Mouse (Mus musculus) embryonic fibroblast, embryonic 13.5 days (primary cell): ENCODE results near the gene Obsl1. TPM values are rescaled to one million over a fixed set of nuclear protein-coding genes. Genes with fewer than 3 reads are reported as not detected.

Experiments
- H3K27ac ChIP-seq: 2 replicates; pipeline ENCODE4 v1.5.1; 2012; ENCODE audit warnings: low read length, control low read depth, inconsistent platforms; ENCODE audit not compliant: insufficient read depth
- H3K4me1 ChIP-seq: 2 replicates; pipeline ENCODE4 v1.6.1; 2011; ENCODE audit warnings: low read length; ENCODE audit not compliant: control insufficient read depth, insufficient read depth
- H3K4me3 ChIP-seq: 2 replicates; pipeline ENCODE4 v1.5.1; 2011; ENCODE audit warnings: mild to moderate bottlenecking, control low read depth, low read length; ENCODE audit not compliant: insufficient read depth
- CTCF ChIP-seq: IDR thresholded peaks from 2 replicates; pipeline ENCODE4 v1.5.1; 2011; ENCODE audit warnings: mild to moderate bottlenecking, control low read depth, low read length, moderate library complexity, borderline replicate concordance; ENCODE audit not compliant: insufficient read depth
- POLR2A ChIP-seq: IDR thresholded peaks from 2 replicates; pipeline ENCODE4 v1.6.1; 2011; ENCODE audit warnings: low read depth, mild to moderate bottlenecking, control low read depth, low read length, moderate library complexity
- polyA plus RNA-seq: library from polyadenylated mRNA; stranded (reverse); fragments of >200 nt; gene quantifications from 2 replicates; pipeline ENCODE4 v1.2.4, GENCODE M21; 2011; ENCODE audit warnings: low read depth; ENCODE audit not compliant: missing spikeins, insufficient read length

Gene Obsl1
- polyA plus RNA-seq, 1 experiment = 40.0 TPM

- Histone ChIP-seq H3K4me3 (no peak overlapping the region), H3K27ac (no peak overlapping the region), H3K4me1 (no peaks in the 10 kb centered on the region)
- TF ChIP-seq POLR2A (no peak), CTCF (no peak)
Observed at GRCm38 (mm10) chr1:75541496-75541895, 35.2 kb upstream of the Obsl1 start.

GRCm38 (mm10) chr1:75538597-75539190 lies 32.4 kb upstream of the Obsl1 start:
- TF ChIP-seq CTCF = no peak
- no peak for TF ChIP-seq POLR2A

DNA sequence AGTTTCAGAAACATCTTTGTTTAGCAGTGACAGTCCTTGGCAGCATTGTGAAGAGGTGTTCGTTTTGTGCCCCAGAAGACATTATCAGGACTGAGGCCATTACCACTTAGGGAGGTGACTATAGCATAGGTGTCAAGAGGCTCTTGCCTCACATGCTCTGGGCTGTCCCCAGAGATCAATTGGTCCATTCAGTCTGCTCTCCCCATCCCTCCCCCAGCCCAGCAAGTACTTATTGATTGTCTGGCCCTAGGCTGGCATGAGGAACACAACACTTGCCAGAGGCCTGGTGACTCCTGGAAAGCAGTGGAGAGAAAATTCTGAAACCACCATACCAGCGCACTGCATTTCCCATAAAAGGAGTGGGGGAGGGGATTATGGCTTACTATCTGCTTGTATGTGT lies 31.3 kb upstream of the Obsl1 start:
- no peak for TF ChIP-seq CTCF
- TF ChIP-seq POLR2A = no peak
- no peak overlapping the region for H3K4me3 ChIP-seq
- no peak overlapping the region for H3K27ac ChIP-seq
- no peaks in the 10 kb centered on the region for H3K4me1 ChIP-seq

More at GRCm38 (mm10) chr1:75538597-75539190, 32.4 kb upstream of the Obsl1 start:
- no peak overlapping the region for H3K27ac ChIP-seq
- H3K4me3 ChIP-seq = no peak overlapping the region
- H3K4me1 ChIP-seq = no peaks in the 10 kb centered on the region

DNA sequence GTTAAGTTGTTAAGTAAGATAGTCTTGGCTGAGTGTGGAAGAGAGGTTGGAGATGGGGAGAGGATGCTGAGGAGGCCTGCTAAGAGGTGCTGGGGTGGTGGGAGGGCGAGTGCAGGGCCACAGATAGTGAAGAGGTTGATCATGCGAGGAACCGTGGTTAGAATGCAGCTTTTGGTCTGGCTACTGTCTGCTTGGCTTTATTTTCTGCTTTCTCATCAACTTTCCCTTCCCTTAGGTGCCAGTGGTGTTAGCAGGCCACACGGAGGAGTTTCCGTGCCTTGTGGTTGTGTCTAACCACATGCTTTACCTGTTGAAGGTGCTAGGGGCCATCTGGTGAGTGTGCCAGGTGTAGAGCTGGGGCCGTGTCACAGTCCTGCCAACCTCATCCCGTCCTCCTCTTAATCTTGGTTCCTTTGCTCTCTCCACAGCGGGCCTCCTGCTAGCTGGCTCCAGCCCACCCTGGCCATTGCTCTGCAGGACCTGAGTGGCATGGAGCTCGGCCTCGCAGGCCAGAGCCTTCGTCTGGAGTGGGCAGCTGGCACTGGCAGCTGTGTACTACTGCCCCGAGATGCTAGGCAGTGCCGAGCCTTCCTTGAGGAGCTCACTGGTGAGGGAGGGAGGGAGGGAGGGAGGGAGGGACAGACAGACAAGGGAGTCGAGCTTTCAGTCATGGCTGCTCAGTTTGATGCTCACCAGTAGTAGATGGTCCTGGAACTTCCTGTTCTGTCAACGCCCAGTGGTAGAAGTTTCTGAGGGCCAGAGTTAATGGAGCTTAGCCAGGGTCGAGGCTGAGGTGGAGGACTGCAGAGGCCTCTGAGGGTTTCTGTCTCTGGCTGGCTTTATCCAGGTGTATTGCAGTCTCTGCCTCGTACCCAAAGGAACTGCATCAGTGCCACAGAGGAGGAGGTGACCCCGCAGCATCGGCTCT lies 27.3 kb upstream of the Obsl1 start:
- TF ChIP-seq POLR2A = no peak
- no peak for TF ChIP-seq CTCF
- Histone ChIP-seq H3K27ac (no peak overlapping the region), H3K4me3 (no peak overlapping the region), H3K4me1 (no peaks in the 10 kb centered on the region)

DNA sequence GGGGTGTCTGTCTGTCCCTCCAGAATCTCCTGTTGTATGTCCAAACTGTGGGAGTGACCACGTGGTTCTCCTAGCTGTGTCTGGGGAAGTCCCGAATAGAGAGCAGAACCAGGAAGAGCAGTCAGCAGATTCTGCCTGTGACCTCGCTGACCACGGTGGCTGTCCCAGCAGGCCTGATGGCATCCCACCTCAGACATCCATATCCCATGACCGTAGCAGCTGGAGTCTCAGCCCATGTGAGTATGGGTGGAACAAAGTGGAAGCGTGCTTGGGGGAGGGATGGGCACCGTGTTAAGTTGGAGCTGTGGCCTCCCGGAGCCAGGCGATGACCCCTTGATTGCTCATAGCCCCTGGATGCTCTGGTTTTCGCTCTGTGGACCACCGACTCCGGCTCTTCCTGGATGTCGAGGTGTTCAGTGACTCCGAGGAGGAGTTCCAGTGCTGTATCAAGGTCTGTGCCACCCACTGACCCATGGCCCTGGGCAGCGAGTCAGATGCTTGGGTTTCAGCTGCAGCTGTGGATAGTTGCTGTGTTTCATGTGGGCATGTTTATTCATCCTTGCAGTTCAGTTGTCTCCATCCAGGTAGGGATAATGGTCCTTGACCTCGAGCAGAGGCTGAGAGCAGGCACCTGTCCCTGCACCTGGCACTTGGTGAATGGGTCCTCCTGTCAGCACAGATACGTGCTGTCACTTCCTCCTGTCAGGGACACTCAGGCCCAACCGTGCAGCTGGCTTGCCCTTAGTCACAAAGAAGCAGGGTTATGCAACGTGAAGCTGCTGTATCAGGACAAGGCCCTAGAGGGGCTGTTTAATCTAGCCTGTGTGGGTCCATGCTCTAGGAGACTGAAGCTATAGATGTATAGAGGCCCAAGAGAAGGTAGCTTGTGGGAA lies 26.3 kb upstream of the Obsl1 start:
- Histone ChIP-seq H3K27ac (no peak overlapping the region), H3K4me1 (no peaks in the 10 kb centered on the region), H3K4me3 (no peak overlapping the region)
- TF ChIP-seq CTCF (no peak), POLR2A (no peak)

- H3K4me1 ChIP-seq = no peaks in the 10 kb centered on the region
- H3K27ac ChIP-seq = no peak overlapping the region
- TF ChIP-seq POLR2A = no peak
- H3K4me3 ChIP-seq = no peak overlapping the region
Observed at GRCm38 (mm10) chr1:75530546-75530945, 24.3 kb upstream of the Obsl1 start.

DNA sequence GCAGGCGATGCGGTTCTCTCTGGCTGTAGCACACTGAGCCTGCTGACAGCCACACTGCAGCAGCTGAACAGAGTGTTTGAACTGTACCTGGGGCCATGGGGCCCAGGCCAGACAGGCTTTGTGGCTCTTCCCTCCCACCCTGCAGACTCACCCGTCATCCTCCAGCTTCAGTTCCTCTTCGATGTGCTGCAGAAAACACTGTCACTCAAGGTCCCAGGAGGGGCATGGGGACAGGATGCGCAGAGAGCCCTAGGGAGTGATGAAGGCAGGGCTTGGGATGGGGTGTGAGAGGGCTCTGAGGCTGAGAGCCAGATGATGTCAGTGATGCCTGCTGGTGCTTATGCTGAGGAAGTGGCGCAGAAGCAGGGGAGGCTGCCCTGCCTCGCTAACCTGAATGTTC lies 18.4 kb upstream of the Obsl1 start:
- TF ChIP-seq POLR2A (no peak), CTCF (no peak)
- H3K4me1 ChIP-seq = no peaks in the 10 kb centered on the region
- no peak overlapping the region for H3K4me3 ChIP-seq
- H3K27ac ChIP-seq = no peak overlapping the region

DNA sequence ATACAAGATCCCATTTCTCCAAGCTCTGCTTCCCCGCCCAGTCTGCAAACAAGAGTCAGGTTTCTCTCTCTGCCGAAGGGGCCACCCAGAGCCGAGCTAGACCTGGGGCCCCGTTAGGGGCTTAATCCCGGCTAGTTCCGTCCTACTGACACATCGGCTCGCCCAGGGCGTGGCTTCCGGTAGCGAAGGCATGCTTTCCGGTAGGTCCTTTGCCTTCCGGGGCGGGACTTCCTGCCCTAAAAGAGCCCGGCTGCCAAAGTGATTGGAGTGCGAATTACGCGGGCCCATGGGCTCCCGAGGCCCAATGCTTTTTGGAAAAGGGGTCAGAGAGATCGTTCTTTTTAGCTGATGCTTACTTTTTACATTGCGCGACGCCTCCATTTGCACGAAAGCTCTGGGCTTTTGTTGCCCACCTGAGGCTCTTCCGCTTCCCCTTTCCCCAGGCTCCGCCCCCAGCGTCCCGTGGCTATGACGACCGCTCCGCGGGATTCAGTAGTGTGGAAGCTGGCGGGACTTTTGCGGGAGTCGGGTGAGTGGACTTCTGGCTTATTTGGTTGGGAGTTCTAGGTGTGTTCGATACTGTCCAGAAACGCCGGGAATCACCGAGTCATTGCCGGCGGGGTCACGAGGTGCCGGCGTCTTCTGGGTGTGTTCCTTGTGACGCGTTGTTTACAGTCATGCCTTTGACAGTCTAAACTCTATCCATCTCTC lies 15.2 kb upstream of the Obsl1 start, which contains the start of gene Stk11ip:
TSS of gene Stk11ip (plus strand) at position 209 of the 711 bp plus-strand sequence.
- TF ChIP-seq CTCF (no peak), POLR2A (peak; percentile 75)
- no peaks in the 10 kb centered on the region for H3K4me1 ChIP-seq
- peak within 1 kb of the TSS; percentile 94 for H3K27ac ChIP-seq
- peak within 1 kb of the TSS; percentile 91 for H3K4me3 ChIP-seq

DNA sequence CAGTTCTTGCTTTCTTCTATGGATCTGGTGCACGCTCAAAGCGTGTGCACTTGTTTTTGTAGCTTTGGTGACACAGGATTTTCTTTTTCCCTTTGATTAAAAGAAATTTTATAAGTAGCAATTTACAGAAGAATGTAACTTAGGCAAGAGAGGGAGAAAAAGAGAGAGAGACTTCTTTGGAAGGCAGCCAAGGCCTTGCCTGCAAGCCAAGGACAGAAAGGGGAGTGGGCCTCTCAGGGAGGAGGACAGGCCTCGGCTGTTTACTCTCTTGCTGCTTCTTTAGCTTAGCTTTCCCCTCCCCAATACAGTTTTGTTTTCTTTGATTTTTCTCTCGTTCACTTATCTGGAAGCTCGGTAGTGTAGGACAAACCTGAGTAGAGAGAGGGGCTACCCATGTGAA lies 13.3 kb upstream of the Obsl1 start:
- TF ChIP-seq POLR2A (no peak), CTCF (no peak)
- no peak overlapping the region for H3K27ac ChIP-seq
- no peaks in the 10 kb centered on the region for H3K4me1 ChIP-seq
- H3K4me3 ChIP-seq = no peak overlapping the region
